Mouse (Mus musculus) ES-Bruce4 (cell line): ENCODE data around the gene Zfp710.

Experiments
- CTCF ChIP-seq: IDR thresholded peaks from one replicate; pipeline ENCODE4 v1.8.1; 2011; ENCODE audit warnings: low read depth, low read length
- POLR2A ChIP-seq: IDR thresholded peaks from one replicate; pipeline ENCODE4 v1.8.1; 2011; ENCODE audit warnings: low read length; ENCODE audit not compliant: insufficient read depth

DNA sequence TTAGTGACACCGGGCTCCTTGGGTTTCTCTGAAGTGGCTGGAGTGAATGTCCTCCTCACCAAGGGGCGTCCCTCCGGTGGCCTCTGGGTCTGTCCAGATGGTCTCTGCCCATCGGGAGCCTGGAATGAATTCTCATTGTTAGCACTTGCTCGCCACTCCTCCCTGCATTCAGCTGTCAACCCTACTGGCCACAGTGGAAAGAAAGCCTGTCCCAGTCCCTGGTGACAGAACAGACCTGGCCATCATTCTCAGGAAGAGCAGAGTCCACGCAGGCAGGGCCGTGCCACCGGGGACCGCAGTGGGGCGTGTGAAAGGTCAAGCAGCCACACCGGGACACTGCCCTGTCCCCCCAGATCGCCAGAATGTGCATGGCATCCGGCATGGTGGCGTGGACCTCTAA, 33.2 kb downstream of the Zfp710 start:
- no peak for TF ChIP-seq POLR2A
- TF ChIP-seq CTCF, result no peak
